Mouse (Mus musculus) CH12.LX (cell line): Measurements from ENCODE around the gene Ptprr. TPM values are rescaled to one million over a fixed set of nuclear protein-coding genes. Genes with fewer than 3 reads are reported as not detected.
A peak's percentile ranks its signal among the peaks of the same experiment; 100 is the strongest.

ENCODE experiments used
- DNase-seq: peaks from one replicate; pipeline ENCODE4 v3.0.0-alpha.2; 2013; ENCODE audit errors: extremely low read depth
- H3K27ac ChIP-seq: 2 replicates; pipeline ENCODE4 v1.5.1; 2012; ENCODE audit warnings: low read depth, mild to moderate bottlenecking, control low read depth, moderate library complexity; ENCODE audit not compliant: insufficient read depth
- H3K27me3 ChIP-seq: replicated peaks from 2 replicates; pipeline ENCODE3; 2012; ENCODE audit warnings: inconsistent platforms
- H3K36me3 ChIP-seq, 2 experiments: replicated peaks in 1 of 2; 2 replicates each; pipeline versions ENCODE3 to v1.6.1; 2012; ENCODE audit warnings: inconsistent platforms in 1 of 2, low read length in 1 of 2, mild to moderate bottlenecking in 1 of 2, mixed read lengths in 1 of 2, moderate library complexity in 1 of 2; ENCODE audit not compliant: control insufficient read depth in 1 of 2, insufficient read depth in 1 of 2
- H3K4me1 ChIP-seq, 2 experiments: 2 replicates each; pipeline ENCODE4 v1.6.1; 2012; ENCODE audit warnings: inconsistent platforms in 1 of 2, moderate library complexity in 1 of 2; ENCODE audit not compliant: insufficient read depth in 2 of 2, control insufficient read depth in 1 of 2
- H3K4me2 ChIP-seq: 2 replicates; pipeline ENCODE4 v1.6.1; 2012; ENCODE audit warnings: low read depth, mild to moderate bottlenecking, control low read depth; ENCODE audit not compliant: poor library complexity, insufficient read depth, severe bottlenecking
- H3K4me3 ChIP-seq, 3 experiments: fragments of 150-350 bp in 1 of 3; sonication (generic) in 1 of 3; replicated peaks in 1 of 3; 2 replicates each; pipeline versions ENCODE3 to v1.5.1; 2011 to 2012; ENCODE audit warnings: low read depth in 2 of 3, low read length in 2 of 3, mild to moderate bottlenecking in 2 of 3, moderate library complexity in 2 of 3, control low read depth in 1 of 3, improper control_type of control experiment in 1 of 3, inconsistent platforms in 1 of 3, mixed read lengths in 1 of 3; ENCODE audit not compliant: poor library complexity in 1 of 3
- H3K79me2 ChIP-seq: replicated peaks from 2 replicates; pipeline ENCODE4 v1.6.1; 2012; ENCODE audit warnings: mild to moderate bottlenecking, moderate library complexity; ENCODE audit not compliant: control insufficient read depth, poor library complexity, insufficient read depth, severe bottlenecking; ENCODE audit errors: extremely low read depth
- H3K9ac ChIP-seq: 2 replicates; pipeline ENCODE4 v1.6.1; 2012; ENCODE audit warnings: low read depth, mild to moderate bottlenecking, control low read depth, moderate library complexity; ENCODE audit not compliant: insufficient read depth
- H3K9me3 ChIP-seq: replicated peaks from 2 replicates; pipeline ENCODE3; 2012; ENCODE audit warnings: low read length, inconsistent platforms, mixed read lengths
- BHLHE40 ChIP-seq: IDR thresholded peaks from 2 replicates; pipeline ENCODE4 v1.6.1; 2011; ENCODE audit warnings: mild to moderate bottlenecking, low read depth, low read length, improper control_type of control experiment
- MAFK ChIP-seq: IDR thresholded peaks from 2 replicates; pipeline ENCODE4 v1.6.1; 2011; ENCODE audit warnings: low read length, improper control_type of control experiment; ENCODE audit not compliant: insufficient replicate concordance
- MAZ ChIP-seq: IDR thresholded peaks from 2 replicates; pipeline ENCODE4 v1.6.1; 2012; ENCODE audit warnings: low read depth, mild to moderate bottlenecking, inconsistent platforms, low read length, improper control_type of control experiment, moderate library complexity
- PAX5 ChIP-seq: IDR thresholded peaks from 2 replicates; pipeline ENCODE4 v1.6.1; 2012; ENCODE audit warnings: low read length, inconsistent platforms, mixed read lengths
- SIN3A ChIP-seq: IDR thresholded peaks from 2 replicates; pipeline ENCODE4 v1.6.1; 2012; ENCODE audit warnings: low read length, improper control_type of control experiment, inconsistent platforms
- UBTF ChIP-seq: IDR thresholded peaks from 2 replicates; pipeline ENCODE4 v1.6.1; 2012; ENCODE audit warnings: low read depth, mild to moderate bottlenecking, inconsistent platforms, low read length, improper control_type of control experiment, moderate library complexity
- USF2 ChIP-seq: conservative IDR thresholded peaks from 2 replicates; pipeline ENCODE4 v1.6.1; 2011; ENCODE audit warnings: low read depth, low read length, improper control_type of control experiment
- dilution Hi-C: fragments of 300-500 bp; cut with MboI; formaldehyde crosslinking; loops from 2 replicates; pipeline ENCODE4 v1.14.3; 2020; ENCODE audit warnings: low sequenced_read_pairs; ENCODE audit not compliant: extremely low pct_unique_long_range_greater_than_20kb, extremely low pct_ligation_motif_present
- in situ Hi-C: fragments of 300-500 bp; cut with MboI; formaldehyde crosslinking; loops from 3 replicates; pipeline ENCODE4 v1.14.3; 2019; ENCODE audit warnings: low sequenced_read_pairs, low pct_ligation_motif_present, low pct_unique_long_range_greater_than_20kb, mixed read lengths
- polyA plus RNA-seq: library from polyadenylated mRNA; unstranded; fragments of >175 nt; gene quantifications from 2 replicates; pipeline ENCODE4 v1.2.1, GENCODE M21; 2012; ENCODE audit warnings: low read depth; ENCODE audit not compliant: insufficient read length
- total RNA-seq, 2 experiments: library from RNA; depleted of rRNA; stranded (reverse); fragments of 300-350 nt in 1 of 2; fragments of >200 nt in 1 of 2; gene quantifications; 2 replicates each; pipeline ENCODE4 v1.2.3; 2012 to 2014

The Ptprr gene
- total and polyA plus RNA-seq, 3 experiments, result 0.51 to 1.9 (median 0.81) TPM

- TF ChIP-seq UBTF, result no peak
- peak; percentile 84 for TF ChIP-seq MAFK
- Histone ChIP-seq H3K79me2 (no peaks in the 10 kb centered on the region), H3K4me2 (no peak overlapping the region), H3K36me3 (no peaks in the 10 kb centered on the region), H3K4me3 (no peak overlapping the region), H3K27me3 (no peaks in the 10 kb centered on the region), H3K4me1 (peaks cover 10 to 14% of the 10 kb centered on the region in 2 experiments), H3K9ac (no peak overlapping the region), H3K27ac (no peak overlapping the region), H3K9me3 (no peaks in the 10 kb centered on the region)
- in situ Hi-C loops (no loop called here), dilution Hi-C loops (no loop called here)
- no peak for DNase-seq
Observed at GRCm38 (mm10) chr10:116288130-116288529, 270.1 kb downstream of the Ptprr start.

GRCm38 (mm10) chr10:116290483-116290882 is 272.5 kb downstream of the Ptprr start:
- in situ Hi-C loops, result no loop called here
- peak; percentile 6 for DNase-seq
- Histone ChIP-seq H3K79me2 (no peaks in the 10 kb centered on the region), H3K27me3 (no peaks in the 10 kb centered on the region), H3K27ac (no peak overlapping the region), H3K36me3 (no peaks in the 10 kb centered on the region), H3K4me3 (no peak overlapping the region), H3K4me2 (peak overlapping the region; percentile 48; the same call in 1 of the 2 replicates), H3K4me1 (peaks cover 12 to 14% of the 10 kb centered on the region in 2 experiments), H3K9ac (no peak overlapping the region), H3K9me3 (no peaks in the 10 kb centered on the region)
- TF ChIP-seq USF2, result no peak
- 0 out of 2 replicates have a peak, but pooled peaks have one; percentile 5 for TF ChIP-seq BHLHE40
- TF ChIP-seq MAZ, result no peak
- dilution Hi-C loops, result no loop called here

GRCm38 (mm10) chr10:116291153-116291755 is 273.2 kb downstream of the Ptprr start:
- Histone ChIP-seq H3K9me3 (no peaks in the 10 kb centered on the region), H3K9ac (no peak overlapping the region), H3K4me3 (no peak overlapping the region), H3K4me2 (no peak overlapping the region), H3K79me2 (no peaks in the 10 kb centered on the region), H3K4me1 (peaks cover 12 to 14% of the 10 kb centered on the region in 2 experiments), H3K27ac (no peak overlapping the region), H3K36me3 (no peaks in the 10 kb centered on the region), H3K27me3 (no peaks in the 10 kb centered on the region)
- DNase-seq, result no peak
- TF ChIP-seq SIN3A (no peak), PAX5 (no peak)
- in situ Hi-C loops (no loop called here), dilution Hi-C loops (no loop called here)
